Mouse (Mus musculus): Measurements from ENCODE around the gene Gm17087. TPM values are rescaled to one million over a fixed set of nuclear protein-coding genes. Genes with fewer than 3 reads are reported as not detected.

The Gm17087 gene
- 1.3 TPM for polyA plus RNA-seq (2017; shearing (Covaris generic))

DNA sequence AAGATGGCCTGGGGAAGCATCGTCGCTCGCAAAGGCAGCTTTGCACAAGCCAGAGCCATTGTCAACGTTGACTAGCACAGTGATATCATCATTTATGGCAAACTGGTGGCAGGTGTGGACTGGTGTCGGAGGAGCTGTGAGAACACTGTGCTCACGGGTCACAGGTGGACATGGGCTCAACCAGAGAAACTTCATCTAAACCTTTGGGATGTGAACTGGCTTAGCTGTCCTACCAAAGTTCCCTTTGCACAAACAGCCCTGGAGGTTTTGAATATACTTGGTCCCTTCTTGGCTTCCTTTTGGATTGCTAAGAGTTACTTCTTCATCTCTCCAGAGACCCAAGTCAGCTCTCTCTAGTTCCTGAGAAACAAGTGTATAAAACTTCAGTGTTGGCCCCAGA, at the start of gene Gm17087:
TSS of gene Gm17087 (minus strand) at position 101 of the 400 bp plus-strand sequence.

DNA sequence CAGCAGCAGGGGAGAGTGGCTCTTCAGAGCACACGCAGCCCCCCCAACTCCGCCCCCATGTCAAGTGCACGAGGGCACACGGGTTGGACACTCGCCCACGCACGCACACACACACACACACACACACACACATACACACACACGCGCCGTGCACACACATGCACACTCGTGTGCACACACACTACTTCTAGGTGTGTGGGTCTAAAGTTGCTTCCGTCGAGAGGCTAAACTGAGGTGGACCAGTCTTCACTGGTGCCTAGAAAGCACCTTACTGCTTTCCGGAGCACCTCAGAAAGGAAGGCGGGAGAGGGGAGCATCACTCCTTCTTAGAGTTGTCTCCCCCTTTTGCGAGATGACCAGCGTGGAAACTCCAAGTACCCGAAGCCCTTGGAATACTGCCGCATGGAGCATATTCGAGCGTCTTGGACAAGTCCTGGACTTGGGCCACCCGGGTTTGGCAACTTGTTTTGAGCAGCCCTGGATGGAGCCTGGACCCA, 41.5 kb downstream of the Gm17087 start, which contains the start of gene Pde10a:
TSS of gene Pde10a (plus strand) at position 148 of the 497 bp plus-strand sequence.

Other genes with a start within 250 kb of the Gm17087 start
- 0.09 TPM for gene Prr18, start 229.5 kb downstream of the Gm17087 start, polyA plus RNA-seq (2017; shearing (Covaris generic))
- gene T2, start 211.0 kb downstream of the Gm17087 start, polyA plus RNA-seq (2017; shearing (Covaris generic)) = 0.82 TPM
- not detected for gene T, start 132.5 kb downstream of the Gm17087 start, polyA plus RNA-seq (2017; shearing (Covaris generic))
- gene Pde10a, start 41.6 kb downstream of the Gm17087 start, polyA plus RNA-seq (2017; shearing (Covaris generic)) = not detected

Measured in inflammation-experienced regulatory T-cells, adult 16 weeks (primary cell).